Mouse (Mus musculus) liver, postnatal 0 days (tissue): ENCODE results near the gene Taf3.

Source experiments
- CTCF ChIP-seq: sonication (generic); IDR thresholded peaks from 2 replicates; pipeline ENCODE4 v1.5.1; 2016; ENCODE audit warnings: antibody characterized with exemption, low read depth
- EP300 ChIP-seq: IDR thresholded peaks from 2 replicates; pipeline ENCODE4 v1.6.1; 2016; ENCODE audit warnings: antibody characterized with exemption, low read depth, mild to moderate bottlenecking

GRCm38 (mm10) chr2:10048461-10048860, at the start of gene Taf3:
- TF ChIP-seq CTCF (no peak), EP300 (no peak)
